Mouse (Mus musculus): Measurements from ENCODE around the gene Slc35g3.

GRCm38 (mm10) chr11:69778985-69779384 is 17.2 kb upstream of the Slc35g3 start:
- TF ChIP-seq CTCF (IDR thresholded peaks at IDR 0.05; ENCODE audit: low read depth) (no peak), EP300 (IDR thresholded peaks at IDR 0.05; ENCODE audit: low read depth) (no peak)

All from liver, postnatal 0 days (tissue).